Mouse (Mus musculus): ENCODE results near the gene Nos1ap. TPM values are rescaled to one million over a fixed set of nuclear protein-coding genes. Genes with fewer than 3 reads are reported as not detected.

The Nos1ap gene
- total RNA-seq, 1 experiment from 2014 or later, result 3.3 TPM

- ATAC-seq (ENCODE audit: extremely low read depth, insufficient number of reproducible peaks, low FRiP score, poor library complexity, severe bottlenecking), result no peak
Observed at GRCm38 (mm10) chr1:170292239-170292951, 297.3 kb downstream of the Nos1ap start.

- ATAC-seq (ENCODE audit: extremely low read depth, insufficient number of reproducible peaks, low FRiP score, poor library complexity, severe bottlenecking), result peak; percentile 76
Observed at GRCm38 (mm10) chr1:170282415-170283129, 307.1 kb downstream of the Nos1ap start.

GRCm38 (mm10) chr1:170277016-170277415, 312.6 kb downstream of the Nos1ap start, which contains the start of gene Sh2d1b1:
Gene Sh2d1b1 (plus strand): TSS chr1:170277320.
- ATAC-seq (ENCODE audit: extremely low read depth, insufficient number of reproducible peaks, low FRiP score, poor library complexity, severe bottlenecking), result 0 out of 2 replicates have a peak, but pooled peaks have one; percentile 39

- no peak for ATAC-seq (ENCODE audit: extremely low read depth, insufficient number of reproducible peaks, low FRiP score, poor library complexity, severe bottlenecking)
Observed at GRCm38 (mm10) chr1:170273252-170273651, 316.4 kb downstream of the Nos1ap start.

- no peak for ATAC-seq (ENCODE audit: extremely low read depth, insufficient number of reproducible peaks, low FRiP score, poor library complexity, severe bottlenecking)
Observed at GRCm38 (mm10) chr1:170270696-170271095, 319.0 kb downstream of the Nos1ap start.

GRCm38 (mm10) chr1:170270281-170270680, 319.4 kb downstream of the Nos1ap start:
- 0 out of 2 replicates have a peak, but pooled peaks have one; percentile 16 for ATAC-seq (ENCODE audit: extremely low read depth, insufficient number of reproducible peaks, low FRiP score, poor library complexity, severe bottlenecking)

- ATAC-seq (ENCODE audit: extremely low read depth, insufficient number of reproducible peaks, low FRiP score, poor library complexity, severe bottlenecking), result peak; percentile 100
Observed at GRCm38 (mm10) chr1:170255560-170255910, 334.1 kb downstream of the Nos1ap start.

- no peak for ATAC-seq (ENCODE audit: extremely low read depth, insufficient number of reproducible peaks, low FRiP score, poor library complexity, severe bottlenecking)
Observed at GRCm38 (mm10) chr1:170254893-170255559, 334.6 kb downstream of the Nos1ap start.

Other genes with a start within 250 kb of the Nos1ap start
- 1.5 and 2.1 TPM in 2 replicates for gene Olfml2b, start 54.7 kb upstream of the Nos1ap start, total RNA-seq (2017)